Mouse (Mus musculus) heart, postnatal 25 days (tissue): ENCODE data around the gene Dtl. TPM values are rescaled to one million over a fixed set of nuclear protein-coding genes. Genes with fewer than 3 reads are reported as not detected.
A peak's percentile ranks its signal among the peaks of the same experiment; 100 is the strongest.
"Not testable (repeated sequence)": the region's sequence is repeated elsewhere in the genome, so short reads cannot be mapped to it uniquely, and the experiment has no call there.

Experiments
- DNase-seq: peaks from one replicate; pipeline ENCODE4 v3.0.0; 2022; ENCODE audit warnings: low spot score
- intact Hi-C: fragments of 180-260 bp; cut with DNase I; formaldehyde crosslinking; loops from one replicate; pipeline ENCODE4 v1.15.1; 2025
- total RNA-seq, 2 experiments: library from RNA; stranded (reverse); gene quantifications; 2 replicates each; pipeline ENCODE4 v1.2.3; 2021

Dtl gene
- total RNA-seq, 2 experiments from 2014 or later, result 0.31 TPM

DNA sequence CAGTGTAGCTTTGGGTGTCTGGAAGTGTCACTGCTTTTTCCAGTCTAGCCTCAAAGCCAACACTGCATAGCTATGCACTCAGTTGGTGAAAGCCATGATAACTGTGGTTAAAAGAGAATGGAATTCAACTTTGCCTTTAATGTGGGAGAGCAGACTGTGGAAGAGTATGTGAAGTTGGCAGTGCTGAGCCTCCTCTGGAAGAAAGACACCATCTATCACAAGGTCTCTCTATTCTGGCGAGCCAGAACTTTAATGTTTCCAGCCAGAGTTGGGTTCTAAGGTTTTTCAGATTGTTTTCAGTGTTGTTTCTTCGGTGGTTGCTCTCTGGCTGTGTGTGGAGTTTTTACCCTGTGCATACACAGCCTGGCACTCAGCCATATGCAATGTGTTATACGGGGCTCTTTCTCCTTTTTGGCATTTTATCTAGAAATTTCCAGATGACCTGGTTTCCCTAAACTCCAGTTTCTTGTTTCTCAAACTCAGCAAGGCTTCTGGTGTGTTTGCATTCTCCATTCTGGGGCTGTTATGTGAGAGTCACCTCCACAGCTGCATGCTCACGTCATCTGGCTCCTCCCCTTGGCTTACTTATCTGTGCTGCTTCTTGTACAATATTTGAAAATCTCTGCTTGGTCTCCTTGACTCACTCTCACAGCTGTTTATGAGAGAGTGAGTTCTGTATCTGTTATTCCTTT lies 47.3 kb downstream of the Dtl start:
- DNase-seq, result no peak
- intact Hi-C loops, result no loop called here

DNA sequence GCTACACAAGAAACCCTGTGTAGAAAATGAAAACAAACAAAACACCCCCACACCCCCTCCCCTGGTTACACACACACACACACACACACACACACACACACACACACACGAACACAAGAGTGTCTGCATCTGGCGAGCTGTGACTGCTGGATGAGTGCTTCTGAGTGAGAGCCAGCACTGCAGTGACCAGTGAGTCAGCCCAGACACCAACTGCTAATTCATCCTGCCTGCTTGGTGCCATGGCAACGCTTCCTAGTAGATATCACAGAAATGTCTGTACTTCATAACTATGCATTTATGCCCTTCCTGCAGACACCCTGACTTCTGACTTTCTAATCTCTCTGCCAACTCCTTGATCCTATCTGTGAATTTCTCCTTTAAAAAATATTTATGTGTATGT lies 48.3 kb downstream of the Dtl start:
- intact Hi-C loops, result no loop called here
- DNase-seq, result no peak

DNA sequence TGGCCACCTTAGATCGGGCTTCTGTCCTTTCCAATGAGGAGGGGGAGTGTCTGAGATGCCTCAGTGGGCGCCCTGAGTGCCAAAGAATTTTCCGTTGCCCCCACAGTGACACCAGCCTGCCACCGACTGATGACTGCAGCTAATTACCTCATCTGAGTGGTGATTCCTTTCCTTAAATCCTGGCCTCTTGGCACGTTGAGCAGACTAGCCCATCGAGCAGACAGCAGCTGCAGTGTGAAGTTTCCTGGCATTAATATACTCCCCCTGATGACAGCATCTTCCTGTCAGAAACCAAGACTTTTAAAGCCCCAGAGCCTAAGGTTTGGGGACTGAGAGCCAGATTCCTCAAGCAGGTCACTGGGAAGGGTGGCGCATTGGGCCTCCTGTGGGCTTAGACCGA lies 53.9 kb downstream of the Dtl start:
- intact Hi-C loops, result no loop called here
- DNase-seq, result no peak

DNA sequence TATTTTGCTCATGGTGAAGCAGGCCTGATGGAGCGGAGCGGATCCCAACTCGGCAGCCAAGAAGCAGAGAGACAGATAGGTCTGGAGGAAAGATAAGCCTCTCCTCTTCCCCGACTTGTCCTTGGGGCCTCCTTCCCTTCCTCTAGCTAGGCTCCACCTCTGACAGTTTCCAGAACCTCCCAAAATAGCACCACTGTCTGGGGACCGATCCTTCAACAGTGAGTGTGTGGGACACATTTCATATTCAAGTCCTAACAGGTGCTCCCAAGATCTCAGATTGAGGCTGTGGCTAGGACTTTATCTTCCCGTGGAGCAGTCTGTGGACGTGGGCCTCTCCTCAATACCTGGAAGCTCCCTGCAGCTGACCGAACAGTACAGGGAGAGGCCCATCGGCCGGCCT lies 54.7 kb downstream of the Dtl start:
- intact Hi-C loops, result no loop called here
- DNase-seq, result no peak

DNA sequence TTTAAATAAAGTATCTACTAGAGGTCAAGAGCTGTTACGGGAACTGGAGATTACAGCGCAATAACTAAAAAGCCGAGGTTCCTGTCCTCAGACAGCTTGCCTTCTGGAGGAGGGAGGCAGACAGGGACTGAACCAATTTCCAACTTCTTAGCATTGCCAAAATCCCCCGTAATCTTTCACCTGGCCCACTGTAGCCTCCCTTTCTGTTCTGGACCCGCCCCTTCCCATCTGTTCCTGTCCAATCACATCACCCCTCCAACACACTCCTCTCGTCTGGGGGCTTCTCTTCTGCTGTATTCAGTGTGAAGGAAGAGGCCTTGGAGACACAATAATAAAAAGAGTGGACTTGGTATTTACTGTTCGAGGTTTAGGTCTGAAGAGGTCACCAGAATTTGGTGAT lies 55.1 kb downstream of the Dtl start:
- no peak for DNase-seq
- intact Hi-C loops, result no loop called here

DNA sequence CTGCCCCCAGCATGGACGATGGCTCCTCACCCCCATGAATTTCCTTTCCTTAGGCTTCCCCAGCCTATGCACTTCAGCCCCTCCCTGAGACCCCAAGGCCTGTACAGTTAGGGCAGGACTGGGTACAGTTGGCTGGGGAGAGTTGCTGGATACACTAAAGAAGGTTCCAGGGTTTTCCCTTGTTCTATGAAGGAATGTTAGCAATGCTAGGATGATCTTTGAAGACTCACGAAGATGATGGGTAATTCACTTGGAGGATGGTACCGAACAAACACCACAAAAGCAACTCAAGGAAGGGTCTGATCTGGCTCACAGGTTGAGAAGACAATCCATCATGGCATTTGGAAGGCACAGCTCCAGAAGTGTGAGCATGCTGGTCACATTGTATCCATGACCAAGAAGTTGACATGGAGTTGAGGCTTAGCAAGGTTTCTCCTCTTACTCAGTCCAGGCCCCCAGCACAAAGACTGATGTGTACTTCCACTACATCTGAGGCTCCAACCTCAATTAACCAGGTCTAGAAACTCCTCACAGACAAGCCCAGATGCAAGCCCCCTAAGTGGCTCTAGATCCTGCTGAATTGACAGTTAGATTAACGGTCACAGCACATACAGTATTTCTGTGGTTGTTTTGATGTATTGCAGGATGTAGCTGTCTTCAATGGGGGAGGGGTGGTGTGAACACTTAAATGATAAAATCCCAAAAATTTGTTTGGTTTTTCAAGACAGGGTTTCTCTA lies 55.8 kb downstream of the Dtl start:
- intact Hi-C loops, result no loop called here
- DNase-seq, result no peak

DNA sequence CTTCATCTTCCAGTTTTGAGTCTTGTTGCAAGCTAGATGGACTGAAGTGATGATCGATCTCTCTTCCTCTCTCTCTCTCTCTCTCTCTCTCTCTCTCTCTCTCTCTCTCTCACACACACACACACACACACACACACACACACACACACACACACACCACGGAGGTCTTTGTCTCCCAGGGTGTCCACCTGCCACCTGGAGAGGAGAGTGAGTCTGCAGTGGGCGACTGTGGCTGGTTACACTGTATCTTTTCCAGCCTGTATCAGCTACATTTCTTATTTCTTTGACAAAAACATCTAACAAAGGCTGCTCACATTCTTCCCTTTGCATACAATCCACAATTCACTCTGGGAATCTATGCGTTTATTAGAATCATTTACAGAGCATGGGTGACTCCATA lies 56.4 kb downstream of the Dtl start:
- intact Hi-C loops, result no loop called here
- DNase-seq, result no peak

DNA sequence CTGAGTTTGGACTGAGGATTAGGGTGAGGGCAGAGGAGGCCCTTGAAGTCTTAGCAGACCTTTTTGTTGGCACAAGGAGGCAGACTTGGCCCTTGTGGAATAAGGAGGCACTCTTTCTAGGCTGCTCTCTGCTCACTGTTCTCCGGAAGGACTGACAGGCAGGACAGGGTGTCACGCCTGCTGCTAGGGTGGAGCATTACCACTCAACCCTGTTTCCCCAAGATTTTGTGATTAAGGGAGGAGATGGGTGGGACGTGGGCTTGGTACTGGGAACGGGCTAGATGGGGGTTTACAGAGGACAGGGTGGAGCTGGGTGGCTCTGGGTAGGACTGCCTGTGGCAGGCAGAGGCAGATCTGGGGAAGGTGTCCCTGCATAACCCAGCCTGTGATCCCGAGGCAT lies 57.4 kb downstream of the Dtl start:
- DNase-seq, result no peak
- intact Hi-C loops, result no loop called here

DNA sequence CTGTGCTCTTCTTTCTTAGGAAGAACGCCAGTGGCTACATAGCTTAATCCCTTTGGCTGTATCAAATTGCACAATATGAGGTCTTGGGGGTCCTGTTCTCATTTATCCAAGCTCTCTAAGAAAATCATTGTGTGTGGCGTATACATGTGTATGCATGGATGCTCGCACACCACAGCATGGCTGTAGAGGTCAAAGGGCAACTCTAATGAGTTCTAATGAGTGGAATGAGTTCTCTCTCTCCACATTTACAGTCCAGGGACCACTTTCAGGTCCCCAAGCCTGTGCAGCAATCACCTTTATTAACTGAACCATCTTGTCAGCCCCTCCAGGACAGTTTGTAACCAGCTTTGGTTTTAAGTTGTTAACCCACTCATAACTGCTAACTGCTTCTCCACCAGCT lies 58.3 kb downstream of the Dtl start:
- intact Hi-C loops, result no loop called here
- DNase-seq, result no peak

DNA sequence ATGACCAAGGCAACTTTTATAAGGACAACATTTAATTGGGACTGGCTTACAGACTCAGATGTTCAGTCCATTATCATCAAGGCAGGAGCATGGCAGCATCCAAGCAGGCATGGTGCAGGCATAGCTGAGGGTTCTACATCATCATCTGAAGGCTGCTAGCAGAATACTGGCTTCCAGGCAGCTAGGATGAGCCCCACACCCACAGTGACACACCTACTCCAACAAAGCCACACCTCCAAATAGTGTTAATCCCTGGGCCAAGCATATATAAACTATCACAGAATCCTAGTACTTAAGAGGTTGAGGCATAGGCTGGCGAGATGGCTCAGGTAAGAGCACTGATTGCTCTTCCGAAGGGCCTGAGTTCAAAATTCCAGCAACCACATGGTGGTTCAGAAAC lies 59.0 kb downstream of the Dtl start:
- DNase-seq, intact Hi-C loops: not testable (repeated sequence)

DNA sequence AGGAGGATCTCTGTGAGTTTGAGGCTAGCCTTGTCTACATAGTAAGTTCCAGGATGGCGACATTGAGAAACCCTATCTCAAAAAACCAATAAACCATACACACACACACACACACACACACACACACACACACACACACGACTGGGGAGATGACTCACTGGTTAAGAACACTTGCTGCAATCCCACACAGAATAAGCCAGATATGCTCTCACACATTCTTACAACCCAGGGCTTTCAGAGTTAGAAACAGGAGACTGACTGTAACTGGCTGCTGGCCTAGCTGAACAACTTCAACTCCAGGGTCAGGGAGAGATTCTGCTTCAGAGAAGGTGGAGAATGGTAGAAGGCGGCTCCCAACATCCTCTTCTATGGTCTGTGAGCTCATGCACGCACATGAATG lies 62.1 kb downstream of the Dtl start:
- no peak for DNase-seq
- intact Hi-C loops, result no loop called here

DNA sequence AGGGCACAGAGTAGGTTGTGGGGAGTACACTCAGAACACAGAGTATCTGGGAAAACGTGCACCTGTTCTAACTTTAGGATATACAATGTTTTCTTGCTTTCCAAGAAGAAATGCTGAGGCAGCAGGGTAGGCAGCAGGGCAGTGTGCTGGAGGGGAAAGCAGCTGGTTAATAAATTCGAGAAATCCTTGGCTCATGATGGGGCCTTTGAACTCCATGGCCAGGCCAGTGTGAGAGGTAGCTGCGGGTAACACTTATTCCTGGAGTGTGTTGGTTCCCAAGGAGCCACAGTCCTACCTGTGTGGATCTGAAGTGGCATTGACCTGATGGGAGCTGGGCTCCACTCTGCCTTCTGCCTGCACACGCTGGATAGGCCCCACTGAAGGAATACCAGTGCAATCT lies 63.0 kb downstream of the Dtl start:
- DNase-seq, result no peak
- intact Hi-C loops, result no loop called here

DNA sequence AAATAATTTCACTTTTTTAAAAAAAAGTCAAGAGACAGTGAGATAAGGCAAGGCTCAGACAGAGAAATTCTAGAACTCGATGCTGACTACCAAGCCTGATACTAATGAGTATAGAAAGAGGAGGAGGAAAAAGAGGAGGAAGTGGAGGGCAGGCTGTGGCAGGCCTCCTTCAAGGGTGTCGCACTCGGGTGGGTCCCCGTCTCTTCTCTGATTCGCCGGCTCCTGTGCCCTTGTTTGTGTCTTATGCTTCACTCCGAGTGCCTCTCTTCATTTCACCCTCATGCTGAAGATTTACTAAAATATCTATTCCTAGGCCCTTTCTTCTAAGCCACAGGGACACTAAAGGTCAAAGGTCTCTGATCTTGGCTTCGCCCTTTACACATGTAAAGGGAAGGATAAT lies 63.8 kb downstream of the Dtl start:
- DNase-seq, result no peak
- intact Hi-C loops, result no loop called here

DNA sequence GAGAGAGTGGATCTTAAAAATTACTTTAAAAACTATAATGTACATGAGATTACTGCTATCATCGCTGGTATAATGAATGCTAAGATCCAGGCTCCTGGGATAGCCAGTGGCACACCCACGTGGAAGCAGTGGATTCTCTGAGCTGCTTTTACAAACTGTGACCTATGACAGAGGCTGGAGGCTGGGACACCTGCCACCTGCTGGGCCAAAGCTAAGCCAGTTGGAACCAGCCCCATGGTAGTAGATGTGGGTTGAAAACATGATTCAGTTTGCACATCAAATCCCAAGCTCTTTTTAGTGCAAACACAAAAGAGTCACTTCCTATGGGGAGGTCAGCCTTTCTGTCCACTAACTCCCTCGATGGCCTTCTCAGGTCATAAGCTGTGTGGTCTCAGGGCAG lies 65.5 kb downstream of the Dtl start:
- intact Hi-C loops, result no loop called here
- no peak for DNase-seq

DNA sequence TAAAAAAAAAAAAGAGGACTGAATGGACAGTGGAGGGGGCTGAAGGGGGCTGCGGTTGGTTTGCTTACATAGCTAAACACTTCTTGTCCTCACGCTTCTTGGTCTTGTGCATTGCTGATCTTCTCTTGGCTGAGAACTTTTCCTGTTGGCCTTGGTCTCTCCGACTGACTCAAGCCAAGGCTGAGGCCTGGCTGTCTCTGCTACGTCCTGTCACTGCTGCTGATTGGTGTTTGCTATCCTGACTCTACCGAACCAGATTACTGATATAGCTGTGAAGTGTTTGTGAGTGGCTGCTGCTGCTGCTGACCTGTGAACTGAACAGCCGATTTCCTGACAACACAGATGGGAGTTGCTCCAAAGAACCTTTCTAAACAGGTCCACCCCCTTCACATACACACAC lies 66.2 kb downstream of the Dtl start:
- DNase-seq, result no peak
- intact Hi-C loops, result no loop called here

DNA sequence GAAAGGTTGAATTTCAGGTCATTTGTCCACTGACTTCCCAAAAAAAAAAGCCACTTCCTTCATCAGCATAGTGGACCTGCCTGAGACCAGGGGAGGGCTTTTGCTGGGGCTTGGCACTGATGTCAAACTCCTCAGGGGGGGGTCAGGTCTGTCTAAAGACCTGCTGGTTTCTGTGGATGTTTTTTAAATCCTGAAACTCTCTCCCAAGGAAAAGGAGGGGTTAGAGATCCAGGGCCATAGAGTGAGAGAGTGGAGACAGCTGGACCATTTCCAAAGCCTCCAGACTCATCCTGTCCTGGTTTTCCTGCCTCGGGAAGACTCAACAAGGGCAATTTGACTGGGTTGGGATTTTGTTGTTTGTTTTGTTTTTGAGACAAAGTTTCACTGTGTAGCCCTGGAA lies 68.6 kb downstream of the Dtl start:
- intact Hi-C loops, result no loop called here
- DNase-seq, result no peak

DNA sequence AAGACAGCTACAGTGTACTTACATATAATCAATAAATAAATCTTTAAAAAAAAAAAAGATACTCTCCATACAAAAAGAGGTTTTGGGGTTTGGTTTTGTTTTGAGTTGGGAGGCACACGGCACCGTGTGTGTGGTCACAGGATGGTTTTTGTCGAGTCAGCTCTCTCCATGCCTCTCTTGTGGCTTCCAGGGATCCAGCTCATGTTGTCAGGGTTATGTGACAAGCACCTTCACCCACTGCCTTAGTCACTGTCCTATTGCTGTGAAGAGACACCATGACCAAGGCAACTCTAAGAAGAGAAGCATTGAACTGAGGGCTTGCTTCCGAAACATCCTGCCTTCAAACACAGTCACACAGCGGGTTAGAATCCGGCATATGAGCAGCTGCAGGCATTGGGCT lies 75.7 kb downstream of the Dtl start:
- no peak for DNase-seq
- intact Hi-C loops, result no loop called here

DNA sequence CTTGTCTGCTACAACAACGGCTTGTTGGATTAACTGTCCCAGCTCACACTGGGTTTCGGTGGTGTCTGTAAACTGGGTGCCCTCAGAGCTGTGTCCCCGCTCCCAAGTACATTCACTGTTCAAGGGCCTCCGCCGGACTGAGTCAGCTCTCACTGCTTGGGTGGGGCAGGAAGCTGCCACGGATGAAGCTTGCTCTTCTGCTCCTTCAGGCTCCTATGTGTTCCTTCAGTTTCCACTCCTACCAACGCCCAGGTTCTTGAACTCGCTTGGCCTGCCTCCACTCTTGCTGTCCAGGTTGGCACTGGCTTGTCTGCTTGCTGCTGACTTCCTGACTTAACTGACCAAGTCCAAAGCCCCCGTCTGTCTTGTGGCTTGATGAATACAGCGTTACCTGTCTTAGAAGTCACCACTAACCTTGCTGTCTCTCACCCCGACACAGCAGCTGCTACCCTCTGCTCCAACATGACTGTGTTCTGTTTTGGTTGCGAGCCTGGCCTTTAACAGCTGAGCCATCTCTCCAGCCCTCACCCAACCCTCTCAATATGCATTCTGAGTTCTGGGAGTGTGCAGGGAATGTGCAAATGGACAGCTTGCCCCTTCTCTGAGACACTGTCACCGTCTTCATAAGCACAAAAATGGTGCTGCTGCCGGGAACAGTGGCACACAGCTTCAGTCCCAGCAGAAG lies 76.9 kb downstream of the Dtl start:
- peak; percentile 13 for DNase-seq
- intact Hi-C loops, result no loop called here

DNA sequence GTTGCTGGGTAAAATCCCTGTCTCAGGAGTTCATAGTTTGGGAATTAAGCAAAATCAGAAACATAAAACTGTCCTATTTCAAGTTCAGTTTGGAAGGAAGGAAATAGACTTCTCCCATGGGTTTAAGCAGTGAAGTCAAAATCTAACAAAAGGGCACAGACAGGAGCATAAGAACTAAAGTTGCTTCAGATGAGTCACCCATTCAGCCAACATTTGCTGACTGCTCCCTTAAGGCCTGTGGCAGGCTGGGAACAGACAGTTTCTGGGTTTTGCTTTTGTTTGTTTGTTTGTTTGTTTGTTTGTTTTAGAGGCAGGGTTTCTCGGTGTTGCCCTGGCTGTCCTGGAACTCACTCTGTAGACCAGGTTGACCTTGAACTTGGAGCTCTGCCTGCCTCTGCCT lies 78.7 kb downstream of the Dtl start:
- DNase-seq, result no peak
- intact Hi-C loops, result no loop called here

DNA sequence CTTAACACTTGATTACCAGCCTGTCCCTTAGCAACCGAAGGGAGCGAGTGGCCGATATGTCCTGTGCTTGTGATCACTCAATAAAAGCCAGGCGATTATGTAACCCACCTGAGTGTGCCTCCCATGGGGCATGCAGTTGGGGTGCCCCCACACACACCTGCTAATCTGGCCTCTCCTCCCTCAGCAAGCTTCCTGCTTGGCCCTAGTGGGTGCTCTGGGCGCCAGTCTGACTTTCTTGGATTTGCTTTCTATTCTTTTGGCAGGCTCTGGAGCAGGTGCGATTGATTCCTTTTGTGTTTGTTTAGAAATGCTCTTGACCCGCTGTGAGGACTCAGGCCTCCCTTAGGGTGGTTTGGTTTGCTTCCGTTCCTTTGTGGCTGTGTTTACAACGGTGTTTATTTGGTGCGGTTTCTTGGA lies 80.3 kb downstream of the Dtl start:
- intact Hi-C loops, result no loop called here
- DNase-seq, result peak; percentile 41

DNA sequence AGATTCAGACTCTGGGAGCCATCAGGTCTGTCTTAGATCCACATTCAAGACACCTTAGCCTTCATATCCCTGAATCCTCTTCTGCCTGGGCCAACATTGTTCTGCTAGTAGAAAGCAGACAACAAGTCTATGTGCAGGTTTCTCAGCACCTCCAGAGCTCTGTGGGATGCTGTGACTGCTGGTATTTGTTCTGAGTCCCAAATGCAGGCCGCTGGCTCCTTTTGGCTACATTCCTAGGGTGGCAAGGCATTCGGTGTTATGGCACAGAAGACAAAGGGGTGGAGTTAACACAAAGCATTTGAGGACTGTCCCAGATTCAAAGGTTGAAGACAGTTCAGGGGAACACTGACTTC lies 81.1 kb downstream of the Dtl start:
- intact Hi-C loops, result loop anchor here (5.0 kb wide), 2 partner anchors 68 to 102 kb away; no protein-coding TSS in a partner anchor
- no peak for DNase-seq
